Mouse (Mus musculus): ENCODE measurements around the gene Pigf.
"Not testable (repeated sequence)": the region's sequence is repeated elsewhere in the genome, so short reads cannot be mapped to it uniquely, and the experiment has no call there.

Pigf gene

GRCm38 (mm10) chr17:87025269-87025949 lies at the start of gene Pigf, which contains the start of gene Cript:
TSS of gene Pigf (minus strand) at chr17:87025406.
TSS of gene Cript (plus strand) at chr17:87025550.
- ChIA-PET CTCF (interaction anchor here in 2 of 4 experiments (0.6 to 1.0 kb wide), 5 partner anchors 11 to 193 kb away, joined by 3 to 11 read pairs (median 4); no protein-coding TSS in a partner anchor), POLR2A (interaction anchor here (0.6 to 1.5 kb wide), 36 partner anchors 9 to 949 kb away, joined by 3 to 14 read pairs (median 4); partner anchors contain the start of genes Calm2 (in 2 of the 4), Epas1 (in 1 of the 4), Mcfd2 (in 1 of the 4) and Rhoq (in 1 of the 4))

GRCm38 (mm10) chr17:87073470-87073869 lies 48.3 kb upstream of the Pigf start:
- ChIA-PET CTCF (interaction anchor here in 1 of 4 experiments (0.7 kb wide), 1 partner anchor 386 kb away, joined by 5 read pairs; no protein-coding TSS in a partner anchor), POLR2A (interaction anchor here in 1 of 4 experiments (0.6 kb wide), 1 partner anchor 38 kb away, joined by 3 read pairs; no protein-coding TSS in a partner anchor)

- ChIA-PET POLR2A (interaction anchor here in 1 of 4 experiments (0.6 kb wide), 1 partner anchor 39 kb away, joined by 3 read pairs; no protein-coding TSS in a partner anchor), CTCF (interaction anchor here in 1 of 4 experiments (0.7 kb wide), 1 partner anchor 385 kb away, joined by 5 read pairs; no protein-coding TSS in a partner anchor)
Measured at GRCm38 (mm10) chr17:87072766-87073440, 47.7 kb upstream of the Pigf start.

- POLR2A ChIA-PET, CTCF ChIA-PET: not testable (repeated sequence)
Measured at GRCm38 (mm10) chr17:87072183-87072582, 47.0 kb upstream of the Pigf start.

GRCm38 (mm10) chr17:87068997-87069396 lies 43.8 kb upstream of the Pigf start:
- ChIA-PET POLR2A (interaction anchor here in 1 of 4 experiments (0.5 kb wide), 1 partner anchor 117 kb away, joined by 4 read pairs; no protein-coding TSS in a partner anchor), CTCF (no interaction called here)

DNA sequence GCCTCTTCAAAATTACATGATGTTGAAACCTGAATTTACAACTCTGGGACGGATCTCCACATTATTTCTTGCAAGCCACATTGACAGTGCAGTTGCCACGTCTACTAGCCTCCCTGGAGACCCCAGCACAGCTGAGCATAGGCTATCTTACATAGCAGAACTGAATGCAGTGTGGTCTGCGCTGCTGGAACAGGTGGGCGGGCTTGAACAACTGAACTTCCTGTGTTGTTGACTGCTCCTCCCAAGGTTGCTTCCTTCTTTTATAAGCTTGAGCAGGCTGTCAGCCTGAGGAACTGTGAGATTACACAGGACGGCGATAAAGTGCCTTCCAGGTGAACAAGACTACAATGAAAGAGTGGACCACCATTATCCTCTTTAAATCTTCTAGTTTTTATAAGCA lies 38.8 kb upstream of the Pigf start:
- ChIA-PET POLR2A (interaction anchor here in 1 of 4 experiments (0.6 kb wide), 1 partner anchor 306 kb away, joined by 3 read pairs; no protein-coding TSS in a partner anchor), CTCF (interaction anchor here in 3 of 4 experiments (0.7 to 2.0 kb wide), 4 partner anchors 20 to 185 kb away, joined by 3 to 6 read pairs (median 4); no protein-coding TSS in a partner anchor)

GRCm38 (mm10) chr17:87063461-87063860 lies 38.3 kb upstream of the Pigf start:
- ChIA-PET POLR2A (interaction anchor here (0.6 to 1.4 kb wide), 5 partner anchors 11 to 384 kb away, joined by 3 to 8 read pairs (median 3); partner anchors contain the start of gene Calm2 (in 3 of the 4)), CTCF (interaction anchor here in 3 of 4 experiments (0.7 to 2.0 kb wide), 7 partner anchors 17 to 185 kb away, joined by 3 to 7 read pairs (median 4); no protein-coding TSS in a partner anchor)

DNA sequence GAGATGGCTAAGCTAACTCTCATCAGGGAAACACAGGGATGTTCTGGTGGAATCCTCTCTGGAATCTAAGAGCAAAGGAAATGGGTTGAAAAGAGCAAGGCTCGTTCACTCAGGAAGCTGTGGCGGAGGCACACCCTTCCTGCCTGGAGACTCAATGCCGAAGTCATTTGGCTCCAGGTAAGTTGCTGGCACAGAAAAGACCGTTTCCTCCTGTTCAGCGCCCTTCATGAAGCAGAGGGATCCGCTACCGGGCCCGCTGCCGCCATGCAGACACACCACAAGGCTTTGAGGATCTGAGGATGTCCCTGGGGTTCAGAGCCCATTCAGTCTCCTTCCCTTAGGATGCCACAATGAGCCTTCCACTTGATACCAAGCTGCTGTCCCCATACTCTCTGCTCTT lies 37.4 kb upstream of the Pigf start:
- CTCF ChIA-PET, result interaction anchor here (0.6 to 2.0 kb wide), 6 partner anchors 16 to 490 kb away, joined by 3 to 7 read pairs (median 4); no protein-coding TSS in a partner anchor
- POLR2A ChIA-PET, result interaction anchor here (0.6 to 1.4 kb wide), 9 partner anchors 12 to 769 kb away, joined by 3 to 8 read pairs (median 3); partner anchors contain the start of gene Calm2 (in 3 of the 4)

GRCm38 (mm10) chr17:87057486-87058266 lies 32.5 kb upstream of the Pigf start:
- POLR2A ChIA-PET, result no interaction called here
- CTCF ChIA-PET, result interaction anchor here in 2 of 4 experiments (0.6 to 3.5 kb wide), 3 partner anchors 13 to 333 kb away, joined by 3 to 16 read pairs (median 7); no protein-coding TSS in a partner anchor

GRCm38 (mm10) chr17:87056761-87057160 lies 31.6 kb upstream of the Pigf start:
- ChIA-PET CTCF (interaction anchor here in 3 of 4 experiments (0.6 to 3.5 kb wide), 4 partner anchors 10 to 334 kb away, joined by 3 to 16 read pairs (median 3); no protein-coding TSS in a partner anchor), POLR2A (no interaction called here)

DNA sequence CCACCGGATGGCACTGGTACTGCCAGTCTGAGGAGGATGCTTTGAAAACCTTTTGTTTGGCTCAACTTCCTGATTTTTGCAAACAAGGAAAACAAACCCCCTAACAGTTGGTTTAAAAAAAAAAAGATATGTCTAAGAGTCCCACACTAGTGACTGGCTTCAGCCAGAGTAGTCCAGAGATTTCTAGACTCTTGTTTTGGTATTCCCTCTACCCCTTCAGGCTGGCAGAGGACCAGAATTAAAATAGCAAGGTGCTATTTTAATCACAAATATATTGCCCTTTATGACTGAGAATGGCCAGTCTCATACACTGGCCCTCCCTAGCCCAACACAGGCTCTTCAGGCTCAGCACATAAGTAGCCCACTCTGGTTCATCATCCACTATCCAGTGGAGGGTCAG lies 30.5 kb upstream of the Pigf start:
- ChIA-PET POLR2A (interaction anchor here in 1 of 4 experiments (0.6 kb wide), 1 partner anchor 665 kb away, joined by 3 read pairs; no protein-coding TSS in a partner anchor), CTCF (interaction anchor here in 2 of 4 experiments (1.0 to 3.5 kb wide), 4 partner anchors 8 to 259 kb away, joined by 3 to 16 read pairs (median 4); no protein-coding TSS in a partner anchor)

- POLR2A ChIA-PET, result interaction anchor here in 1 of 4 experiments (0.6 kb wide), 1 partner anchor 664 kb away, joined by 3 read pairs; no protein-coding TSS in a partner anchor
- CTCF ChIA-PET, result interaction anchor here in 2 of 4 experiments (1.0 to 3.5 kb wide), 3 partner anchors 11 to 259 kb away, joined by 3 to 16 read pairs (median 9); no protein-coding TSS in a partner anchor
Measured at GRCm38 (mm10) chr17:87055051-87055459, 29.8 kb upstream of the Pigf start.

GRCm38 (mm10) chr17:87053921-87054320 lies 28.7 kb upstream of the Pigf start:
- POLR2A ChIA-PET, result no interaction called here
- CTCF ChIA-PET, result interaction anchor here in 1 of 4 experiments (3.5 kb wide), 1 partner anchor 10 kb away, joined by 16 read pairs; no protein-coding TSS in a partner anchor

DNA sequence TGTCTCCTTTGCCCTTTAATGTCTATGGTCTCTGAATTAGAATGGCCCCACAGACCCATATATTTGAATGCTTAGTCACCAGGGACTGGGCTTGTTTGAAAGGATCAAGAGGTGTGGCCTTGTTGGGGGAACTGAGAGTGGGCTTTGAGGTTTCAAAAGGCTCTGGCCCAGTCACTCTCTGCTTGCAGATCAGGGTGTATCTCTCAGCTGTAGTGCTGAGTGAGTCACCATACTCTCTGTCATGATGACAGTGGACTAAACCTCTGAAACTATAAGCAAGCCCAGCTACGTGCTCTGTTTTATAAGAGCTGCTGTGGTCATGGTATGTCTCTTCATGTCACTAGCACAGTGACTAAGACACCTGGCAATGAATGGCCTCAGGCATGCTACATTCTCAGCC lies 27.2 kb upstream of the Pigf start:
- ChIA-PET POLR2A (no interaction called here), CTCF (interaction anchor here in 1 of 4 experiments (0.7 kb wide), 1 partner anchor 607 kb away, joined by 7 read pairs; no protein-coding TSS in a partner anchor)

GRCm38 (mm10) chr17:87051652-87052051 lies 26.4 kb upstream of the Pigf start:
- POLR2A ChIA-PET, result no interaction called here
- CTCF ChIA-PET, result interaction anchor here in 2 of 4 experiments (0.6 to 0.7 kb wide), 2 partner anchors 91 to 607 kb away, joined by 3 to 7 read pairs; no protein-coding TSS in a partner anchor

DNA sequence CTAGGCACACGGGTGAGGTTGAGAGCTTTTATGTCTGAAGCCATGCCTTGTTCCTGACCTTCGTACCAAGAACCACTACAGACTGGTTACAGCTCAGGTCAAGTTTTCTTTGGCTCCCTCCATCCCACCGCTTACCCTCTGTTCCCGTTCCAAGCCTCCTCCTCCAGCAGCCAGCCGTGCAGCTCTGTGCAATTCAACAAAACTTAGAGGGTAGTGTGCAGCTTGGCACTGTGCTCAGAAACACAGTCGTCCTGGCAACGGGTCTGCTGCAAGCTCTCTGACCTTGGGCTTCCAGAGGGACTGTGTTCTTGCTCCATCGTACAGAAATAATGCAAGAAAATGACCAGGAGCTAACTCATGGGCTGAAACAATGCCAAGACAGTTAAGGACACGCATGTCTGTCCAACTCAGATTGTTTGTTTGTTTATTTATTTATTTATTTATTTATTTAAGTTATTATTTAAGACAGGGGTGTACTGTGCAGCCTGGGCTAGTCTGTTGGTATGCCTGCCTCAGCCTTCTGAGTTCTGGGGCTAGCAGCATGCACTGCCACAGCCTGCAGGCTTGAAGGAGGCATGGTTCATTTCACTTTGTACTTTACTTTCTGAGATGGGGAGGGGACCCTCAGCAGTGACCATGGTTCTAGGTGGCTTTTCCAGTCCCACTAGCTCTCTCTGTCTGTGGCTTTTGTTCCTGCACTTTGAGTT lies 25.4 kb upstream of the Pigf start:
- CTCF ChIA-PET, result interaction anchor here in 2 of 4 experiments (0.7 to 1.0 kb wide), 2 partner anchors 14 to 106 kb away, joined by 3 read pairs; no protein-coding TSS in a partner anchor
- POLR2A ChIA-PET, result interaction anchor here in 1 of 4 experiments (0.5 kb wide), 1 partner anchor 395 kb away, joined by 3 read pairs; no protein-coding TSS in a partner anchor

GRCm38 (mm10) chr17:87049696-87050095 lies 24.5 kb upstream of the Pigf start:
- POLR2A ChIA-PET, result interaction anchor here in 1 of 4 experiments (0.7 kb wide), 1 partner anchor 680 kb away, joined by 3 read pairs; no protein-coding TSS in a partner anchor
- CTCF ChIA-PET, result interaction anchor here in 1 of 4 experiments (1.0 kb wide), 1 partner anchor 13 kb away, joined by 3 read pairs; no protein-coding TSS in a partner anchor
